Comparison of ENCODE assay signal across 8 mouse cellular contexts in genomic region chr8:47674140-47674776, GRCm38 (mm10). TPM values are rescaled to one million over a fixed set of nuclear protein-coding genes. Genes with fewer than 3 reads are reported as not detected.
A peak's percentile ranks its signal among the peaks of the same experiment; 100 is the strongest.
DNase-seq lines count a peak whose midpoint lies in the region; ATAC-seq lines count a peak whose summit lies in the region.

No protein-coding gene starts in this region.

- no peaks in the 10 kb centered on the region for H3K9me3 ChIP-seq in heart, embryonic 13.5 days
- no peaks in the 10 kb centered on the region for H3K9me3 ChIP-seq in hindbrain, embryonic 11.5 days (ENCODE audit: control insufficient read depth, low read length)
- H3K9me3 ChIP-seq in midbrain, embryonic 13.5 days = no peaks in the 10 kb centered on the region

- peak overlapping the region; percentile 81 for H3K4me2 ChIP-seq in heart, embryonic 13.5 days
- H3K4me2 ChIP-seq in hindbrain, embryonic 11.5 days (replicated peaks; ENCODE audit: low read depth, low read length) = peak overlapping the region; percentile 71
- peak overlapping the region; percentile 68 for H3K4me2 ChIP-seq in midbrain, embryonic 13.5 days (replicated peaks)

- ATAC-seq in heart, embryonic 13.5 days (ENCODE audit: extremely low read depth, insufficient number of reproducible peaks, low FRiP score, low TSS enrichment) = no peak
- ATAC-seq in hindbrain, embryonic 11.5 days (ENCODE audit: low FRiP score) = peak; percentile 63
- ATAC-seq in midbrain, embryonic 13.5 days = peak; percentile 71

- under 1% methylated on average over 45 of the region's 59 CpGs for WGBS in heart, embryonic 13.5 days
- under 1% methylated on average over 55 of the region's 59 CpGs for WGBS in hindbrain, embryonic 11.5 days
- WGBS in midbrain, embryonic 13.5 days = under 1% methylated on average over 37 of the region's 59 CpGs

- H3K4me1 ChIP-seq in heart, embryonic 13.5 days = peaks cover 21% of the 10 kb centered on the region
- no peaks in the 10 kb centered on the region for H3K4me1 ChIP-seq in brown adipose tissue, adult 24 weeks (ENCODE audit: control insufficient read depth, insufficient read depth, insufficient read length, low read length)
- no peaks in the 10 kb centered on the region for H3K4me1 ChIP-seq in hindbrain, embryonic 11.5 days (replicated peaks; ENCODE audit: control insufficient read depth, insufficient read depth, low read length)
- H3K4me1 ChIP-seq in midbrain, embryonic 13.5 days (replicated peaks) = peaks cover 16% of the 10 kb centered on the region

- DNase-seq in heart, adult 18-20 months = no peak
- peak; percentile 42 for DNase-seq in 416B (ENCODE audit: low read depth)
- DNase-seq in hindbrain, embryonic 11.5 days (ENCODE audit: low spot score) = peak; percentile 63
- no peak for DNase-seq in adrenal gland, postnatal 14 days
- no peak for DNase-seq in thymus, postnatal 0 days (ENCODE audit: low spot score)

- H3K9ac ChIP-seq in heart, embryonic 13.5 days = peak overlapping the region; percentile 95
- H3K9ac ChIP-seq in hindbrain, embryonic 11.5 days (ENCODE audit: low read depth, low read length) = peak overlapping the region; percentile 79
- peak overlapping the region; percentile 79 for H3K9ac ChIP-seq in midbrain, embryonic 13.5 days (replicated peaks)

- peak overlapping the region; percentile 82 for H3K4me3 ChIP-seq in heart, embryonic 13.5 days
- peak overlapping the region; percentile 95 for H3K4me3 ChIP-seq in brown adipose tissue, adult 24 weeks (ENCODE audit: insufficient read depth, low read depth, low read length)
- peak overlapping the region; percentile 92 for H3K4me3 ChIP-seq in hindbrain, embryonic 11.5 days (ENCODE audit: low read depth, low read length)
- peak overlapping the region; percentile 93 for H3K4me3 ChIP-seq in midbrain, embryonic 13.5 days (replicated peaks)

- no peaks in the 10 kb centered on the region for H3K36me3 ChIP-seq in heart, embryonic 13.5 days
- H3K36me3 ChIP-seq in hindbrain, embryonic 11.5 days (ENCODE audit: control insufficient read depth, insufficient read depth, low read length) = no peaks in the 10 kb centered on the region
- no peaks in the 10 kb centered on the region for H3K36me3 ChIP-seq in midbrain, embryonic 13.5 days

- H3K27me3 ChIP-seq in heart, embryonic 13.5 days (replicated peaks) = no peaks in the 10 kb centered on the region
- no peaks in the 10 kb centered on the region for H3K27me3 ChIP-seq in hindbrain, embryonic 11.5 days (ENCODE audit: control insufficient read depth, insufficient read depth, low read length)
- H3K27me3 ChIP-seq in midbrain, embryonic 13.5 days = no peaks in the 10 kb centered on the region

- peak overlapping the region; percentile 93 for H3K27ac ChIP-seq in heart, embryonic 13.5 days (replicated peaks)
- H3K27ac ChIP-seq in brown adipose tissue, adult 24 weeks (replicated peaks; ENCODE audit: low read depth, low read length) = peak overlapping the region; percentile 12; the same call in 1 of the 2 replicates
- H3K27ac ChIP-seq in hindbrain, embryonic 11.5 days (ENCODE audit: low read depth, low read length) = peak overlapping the region; percentile 95
- H3K27ac ChIP-seq in midbrain, embryonic 13.5 days = peak overlapping the region; percentile 92

RNA-seq across cellular contexts. Expression of gene Ing2, which starts 1.1 kb away (rescaled TPM):
- 7.2 and 7.4 TPM in 2 replicates for polyA plus RNA-seq in heart, embryonic 13.5 days (2015; fragmentation: Nextera tagmentation; extraction: Ambion mirVana)
- total RNA-seq in heart, adult 18-20 months (2021) = 1 to 10 TPM; 3.8 to 4.1 TPM
- polyA plus RNA-seq in brown adipose tissue, adult 24 weeks (2012; ENCODE audit: insufficient read depth, insufficient read length, missing spikeins) = 8.8 and 15.4 TPM in 2 replicates
- 13.2 and 13.3 TPM in 2 replicates for polyA plus RNA-seq in hindbrain, embryonic 11.5 days (2014; fragmentation: Nextera tagmentation; extraction: Ambion mirVana)
- 6.5 and 8.9 TPM in 2 replicates for polyA plus RNA-seq in midbrain, embryonic 13.5 days (2015; fragmentation: Nextera tagmentation; extraction: Ambion mirVana)
- total RNA-seq in adrenal gland, postnatal 14 days (2021) = 20.8 and 21.2 TPM in 2 replicates
- polyA plus RNA-seq in thymus, postnatal 0 days (2015; fragmentation: Nextera tagmentation; extraction: Ambion mirVana) = 16.9 and 21.5 TPM in 2 replicates

RNA-seq across cellular contexts. Expression of gene Cdkn2aip, which starts 39.5 kb away (rescaled TPM):
- 15.9 and 16.9 TPM in 2 replicates for polyA plus RNA-seq in heart, embryonic 13.5 days (2015; fragmentation: Nextera tagmentation; extraction: Ambion mirVana)
- 1 to 10 TPM; 9.0 to 9.1 TPM for total RNA-seq in heart, adult 18-20 months (2021)
- 5.0 and 6.1 TPM in 2 replicates for polyA plus RNA-seq in brown adipose tissue, adult 24 weeks (2012; ENCODE audit: insufficient read depth, insufficient read length, missing spikeins)
- 46.3 and 50.8 TPM in 2 replicates for polyA plus RNA-seq in hindbrain, embryonic 11.5 days (2014; fragmentation: Nextera tagmentation; extraction: Ambion mirVana)
- 44.3 and 45.7 TPM in 2 replicates for polyA plus RNA-seq in midbrain, embryonic 13.5 days (2015; fragmentation: Nextera tagmentation; extraction: Ambion mirVana)
- total RNA-seq in adrenal gland, postnatal 14 days (2021) = 12.7 and 14.0 TPM in 2 replicates
- 36.1 and 36.5 TPM in 2 replicates for polyA plus RNA-seq in thymus, postnatal 0 days (2015; fragmentation: Nextera tagmentation; extraction: Ambion mirVana)

Comparison
In these comparisons a context has a peak if more than half of its experiments do, and no peak if none do; other contexts are left out.
1. H3K27ac ChIP-seq: peak in every context shown above with its lines; median percentile 95 in hindbrain, embryonic 11.5 days; 93 in heart, embryonic 13.5 days; 92 in midbrain, embryonic 13.5 days; 12 in brown adipose tissue, adult 24 weeks.
2. DNase-seq: peak in 416B (single experiment) and hindbrain, embryonic 11.5 days (single experiment); none in heart, adult 18-20 months (0 of 2), adrenal gland, postnatal 14 days (single experiment) and thymus, postnatal 0 days (single experiment).
3. Peak in every context shown above with its lines, with median percentiles within 50 percentile points of each other: H3K4me2 ChIP-seq, H3K4me3 ChIP-seq and H3K9ac ChIP-seq.